Mouse (Mus musculus): Measurements from ENCODE around the gene Ctsl.

Gene Ctsl

GRCm38 (mm10) chr13:64370173-64370940 lies at the start of gene Ctsl:
Ctsl (minus strand) TSS chr13:64370890.
- DNase-seq (ENCODE audit: low read depth, low spot score) = peak; percentile 86

- DNase-seq (ENCODE audit: low read depth, low spot score) = no peak
Observed at GRCm38 (mm10) chr13:64416955-64417601, 46.4 kb upstream of the Ctsl start.

GRCm38 (mm10) chr13:64415659-64416058 lies 45.0 kb upstream of the Ctsl start:
- no peak for DNase-seq (ENCODE audit: low read depth, low spot score)

- no peak for DNase-seq (ENCODE audit: low read depth, low spot score)
Observed at GRCm38 (mm10) chr13:64412752-64413257, 42.1 kb upstream of the Ctsl start.

GRCm38 (mm10) chr13:64411282-64411681 lies 40.6 kb upstream of the Ctsl start:
- DNase-seq (ENCODE audit: low read depth, low spot score) = no peak

GRCm38 (mm10) chr13:64410604-64411003 lies 39.9 kb upstream of the Ctsl start:
- DNase-seq (ENCODE audit: low read depth, low spot score) = no peak

- no peak for DNase-seq (ENCODE audit: low read depth, low spot score)
Observed at GRCm38 (mm10) chr13:64407992-64408391, 37.3 kb upstream of the Ctsl start.

- DNase-seq (ENCODE audit: low read depth, low spot score) = no peak
Observed at GRCm38 (mm10) chr13:64405550-64405949, 34.9 kb upstream of the Ctsl start.

- no peak for DNase-seq (ENCODE audit: low read depth, low spot score)
Observed at GRCm38 (mm10) chr13:64403519-64403918, 32.8 kb upstream of the Ctsl start.

- DNase-seq (ENCODE audit: low read depth, low spot score) = no peak
Observed at GRCm38 (mm10) chr13:64402951-64403460, 32.3 kb upstream of the Ctsl start.

- no peak for DNase-seq (ENCODE audit: low read depth, low spot score)
Observed at GRCm38 (mm10) chr13:64402504-64402949, 31.8 kb upstream of the Ctsl start.

GRCm38 (mm10) chr13:64402006-64402405 lies 31.3 kb upstream of the Ctsl start:
- no peak for DNase-seq (ENCODE audit: low read depth, low spot score)

- DNase-seq (ENCODE audit: low read depth, low spot score) = peak; percentile 20
Observed at GRCm38 (mm10) chr13:64400801-64401361, 30.2 kb upstream of the Ctsl start.

- DNase-seq (ENCODE audit: low read depth, low spot score) = no peak
Observed at GRCm38 (mm10) chr13:64399906-64400305, 29.2 kb upstream of the Ctsl start.

- DNase-seq (ENCODE audit: low read depth, low spot score) = no peak
Observed at GRCm38 (mm10) chr13:64398065-64398464, 27.4 kb upstream of the Ctsl start.

- DNase-seq (ENCODE audit: low read depth, low spot score) = no peak
Observed at GRCm38 (mm10) chr13:64396979-64397378, 26.3 kb upstream of the Ctsl start.

GRCm38 (mm10) chr13:64388415-64388814 lies 17.7 kb upstream of the Ctsl start:
- no peak for DNase-seq (ENCODE audit: low read depth, low spot score)

- DNase-seq (ENCODE audit: low read depth, low spot score) = no peak
Observed at GRCm38 (mm10) chr13:64386048-64386447, 15.4 kb upstream of the Ctsl start.

- no peak for DNase-seq (ENCODE audit: low read depth, low spot score)
Observed at GRCm38 (mm10) chr13:64384937-64385336, 14.2 kb upstream of the Ctsl start.

- no peak for DNase-seq (ENCODE audit: low read depth, low spot score)
Observed at GRCm38 (mm10) chr13:64380251-64380650, 9.6 kb upstream of the Ctsl start.

- DNase-seq (ENCODE audit: low read depth, low spot score) = no peak
Observed at GRCm38 (mm10) chr13:64378601-64379000, 7.9 kb upstream of the Ctsl start.

- DNase-seq (ENCODE audit: low read depth, low spot score) = no peak
Observed at GRCm38 (mm10) chr13:64376472-64376871, 5.8 kb upstream of the Ctsl start.
